Mouse (Mus musculus): ENCODE measurements around the gene 3110018I06Rik.
A peak's percentile ranks its signal among the peaks of the same experiment; 100 is the strongest.

The 3110018I06Rik gene

GRCm38 (mm10) chr12:107488371-107488770 is at the start of gene 3110018I06Rik:
TSS of gene 3110018I06Rik (plus strand) at chr12:107488632.
- DNase-seq: no peak

- no peak for DNase-seq
These were observed 43.8 kb upstream of the 3110018I06Rik start for GRCm38 (mm10) chr12:107444681-107445080.

- no peak for DNase-seq
These were observed 30.6 kb upstream of the 3110018I06Rik start for GRCm38 (mm10) chr12:107457835-107458234.

- peak; percentile 57 to 81 for DNase-seq
These were observed 23.7 kb upstream of the 3110018I06Rik start for GRCm38 (mm10) chr12:107464731-107465130.

GRCm38 (mm10) chr12:107476441-107477291 is 11.8 kb upstream of the 3110018I06Rik start:
- no peak for DNase-seq

- DNase-seq: no peak
These were observed 9.1 kb upstream of the 3110018I06Rik start for GRCm38 (mm10) chr12:107479350-107479749.

GRCm38 (mm10) chr12:107483031-107483430 is 5.4 kb upstream of the 3110018I06Rik start:
- DNase-seq: no peak

GRCm38 (mm10) chr12:107491344-107491743 is 2.9 kb downstream of the 3110018I06Rik start:
- DNase-seq: no peak

GRCm38 (mm10) chr12:107496924-107497323 is 8.5 kb downstream of the 3110018I06Rik start:
- DNase-seq: no peak

GRCm38 (mm10) chr12:107509661-107510237 is 21.3 kb downstream of the 3110018I06Rik start:
- no peak for DNase-seq

- DNase-seq: no peak
These were observed 22.7 kb downstream of the 3110018I06Rik start for GRCm38 (mm10) chr12:107511112-107511511.

- DNase-seq: no peak
These were observed 28.1 kb downstream of the 3110018I06Rik start for GRCm38 (mm10) chr12:107516265-107517217.

- DNase-seq: no peak
These were observed 32.5 kb downstream of the 3110018I06Rik start for GRCm38 (mm10) chr12:107520941-107521340.

GRCm38 (mm10) chr12:107528346-107528880 is 40.0 kb downstream of the 3110018I06Rik start:
- no peak for DNase-seq

GRCm38 (mm10) chr12:107532871-107533270 is 44.4 kb downstream of the 3110018I06Rik start:
- no peak for DNase-seq

Measured in kidney, postnatal 25 days (tissue).